Mouse (Mus musculus) forebrain, postnatal 0 days (tissue): ENCODE measurements around the gene Bcor. TPM values are rescaled to one million over a fixed set of nuclear protein-coding genes. Genes with fewer than 3 reads are reported as not detected.

ENCODE experiments used
- ATAC-seq: fragments of 200-750 bp; cut with Nextera tagmentation; 2 replicates; pipeline ENCODE4 v1.8.0; 2017; ENCODE audit warnings: mild to moderate bottlenecking, moderate library complexity
- DNase-seq: peaks from one replicate; pipeline ENCODE4 v3.0.0-alpha.2; 2015
- H3K27ac ChIP-seq: fragments of 300-500 bp; sonication (generic); 2 replicates; pipeline ENCODE4 v1.5.1; 2014; ENCODE audit warnings: low read depth, mild to moderate bottlenecking, antibody characterized with exemption, low read length, moderate library complexity, mixed read lengths
- H3K27me3 ChIP-seq: fragments of 300-500 bp; sonication (generic); 2 replicates; pipeline ENCODE4 v1.6.1; 2014; ENCODE audit warnings: mild to moderate bottlenecking, low read length, mixed read lengths; ENCODE audit not compliant: insufficient read depth
- H3K36me3 ChIP-seq: fragments of 300-500 bp; sonication (generic); 2 replicates; pipeline ENCODE4 v1.6.1; 2014; ENCODE audit warnings: mild to moderate bottlenecking, moderate library complexity; ENCODE audit not compliant: insufficient read depth
- H3K4me1 ChIP-seq: fragments of 300-500 bp; sonication (generic); 2 replicates; pipeline ENCODE4 v1.6.1; 2014; ENCODE audit warnings: antibody characterized with exemption; ENCODE audit not compliant: insufficient read depth
- H3K4me2 ChIP-seq: fragments of 300-500 bp; sonication (generic); 2 replicates; pipeline ENCODE4 v1.6.1; 2014; ENCODE audit warnings: low read depth, mild to moderate bottlenecking, moderate library complexity
- H3K4me3 ChIP-seq: fragments of 300-500 bp; sonication (generic); 2 replicates; pipeline ENCODE4 v1.5.1; 2014; ENCODE audit warnings: low read depth, low read length, mixed read lengths
- H3K9ac ChIP-seq: fragments of 300-500 bp; sonication (generic); 2 replicates; pipeline ENCODE4 v1.6.1; 2014; ENCODE audit warnings: mild to moderate bottlenecking
- H3K9me3 ChIP-seq: fragments of 300-500 bp; sonication (generic); 2 replicates; pipeline ENCODE4 v1.6.1; 2016; ENCODE audit warnings: low read length
- CTCF ChIP-seq: sonication (generic); IDR thresholded peaks from 2 replicates; pipeline ENCODE4 v1.5.1; 2016; ENCODE audit warnings: antibody characterized with exemption, control low read depth, low read depth
- WGBS: fragments of 180-500 bp; shearing (Covaris S2); extraction: QIAGEN DNeasy Blood & Tissue Kit; methylation state at CpG from one replicate; pipeline ENCODE4 v1.1.7; 2014; 5-methylcytosine and 5-hydroxymethylcytosine counted together
- polyA plus RNA-seq: library from polyadenylated mRNA; unstranded; fragments of >200 nt; fragmentation: Nextera tagmentation; extraction: Ambion mirVana; gene quantifications from 2 replicates; pipeline ENCODE4 v1.2.1, GENCODE M21; 2015
- total RNA-seq: library from RNA; depleted of rRNA; stranded (reverse); fragments of >200 nt; gene quantifications from 2 replicates; pipeline ENCODE4 v1.2.3, GENCODE M21; 2014

Gene Bcor
- total and polyA plus RNA-seq, 2 experiments from 2014 or later = 10.5 to 32.1 TPM

DNA sequence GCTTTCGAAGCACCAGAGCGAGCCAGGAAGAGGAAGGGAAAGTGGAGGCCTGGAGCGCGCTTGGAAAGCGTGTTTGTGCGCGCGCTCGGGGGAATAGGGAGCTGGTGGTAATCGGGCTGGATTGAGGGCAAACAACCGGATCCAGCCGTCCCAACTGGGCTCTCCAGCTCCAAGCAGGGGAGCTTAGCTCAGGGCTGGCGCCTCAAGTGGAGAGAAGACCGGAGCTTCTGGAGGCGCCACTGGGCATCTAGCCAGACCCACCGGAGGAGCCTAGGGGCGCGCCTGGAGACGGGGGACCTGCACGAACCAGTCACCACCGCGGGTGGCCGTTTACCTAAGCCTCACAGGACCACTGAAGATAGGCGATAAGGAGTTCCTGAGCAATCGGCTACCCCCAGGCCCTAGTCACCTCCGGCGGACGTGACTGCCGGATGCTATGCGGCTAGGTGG is 4.3 kb downstream of the Bcor start:
- ATAC-seq (0 out of 2 replicates have a peak, but pooled peaks have one; percentile 2), DNase-seq (peak; percentile 56)
- WGBS = 16% methylated on average over 30 of the region's 30 CpGs
- Histone ChIP-seq H3K27me3 (no peaks in the 10 kb centered on the region), H3K4me1 (no peaks in the 10 kb centered on the region), H3K27ac (no peak overlapping the region), H3K9me3 (no peaks in the 10 kb centered on the region), H3K4me3 (peak overlapping the region; percentile 27), H3K4me2 (peak overlapping the region; percentile 48), H3K36me3 (no peaks in the 10 kb centered on the region), H3K9ac (peak overlapping the region; percentile 31; the same call in 1 of the 2 replicates)
- TF ChIP-seq CTCF = peak; percentile 33

- H3K36me3 ChIP-seq = no peaks in the 10 kb centered on the region
- 29% methylated on average over 30 of the region's 30 CpGs for WGBS
- peak overlapping the region; percentile 48 for H3K4me2 ChIP-seq
- H3K27ac ChIP-seq = no peak overlapping the region
- ATAC-seq (no peak), DNase-seq (no peak)
- TF ChIP-seq CTCF = no peak
- H3K4me3 ChIP-seq = peak overlapping the region; percentile 27
- no peaks in the 10 kb centered on the region for H3K27me3 ChIP-seq
- no peaks in the 10 kb centered on the region for H3K4me1 ChIP-seq
- H3K9me3 ChIP-seq = no peaks in the 10 kb centered on the region
- H3K9ac ChIP-seq = peak overlapping the region; percentile 31; the same call in 1 of the 2 replicates
Observed at GRCm38 (mm10) chrX:12155068-12155840, 4.9 kb downstream of the Bcor start.

- WGBS = 24% methylated on average over 31 of the region's 31 CpGs
Observed at GRCm38 (mm10) chrX:12153141-12154095, 6.7 kb downstream of the Bcor start.

GRCm38 (mm10) chrX:12151996-12152904 is 7.9 kb downstream of the Bcor start:
- no peaks in the 10 kb centered on the region for H3K9me3 ChIP-seq
- 30% methylated on average over 42 of the region's 42 CpGs for WGBS
- no peaks in the 10 kb centered on the region for H3K36me3 ChIP-seq
- H3K27ac ChIP-seq = no peak overlapping the region
- H3K4me2 ChIP-seq = peak overlapping the region; percentile 50
- H3K4me3 ChIP-seq = peak overlapping the region; percentile 34
- no peak for ATAC-seq
- DNase-seq = no peak
- H3K4me1 ChIP-seq = no peaks in the 10 kb centered on the region
- no peak for TF ChIP-seq CTCF
- H3K9ac ChIP-seq = 0 out of 2 replicates have a peak overlapping the region, but pooled peaks have one; percentile 43
- no peaks in the 10 kb centered on the region for H3K27me3 ChIP-seq

More at GRCm38 (mm10) chrX:12153141-12154095, 6.7 kb downstream of the Bcor start:
- no peak overlapping the region for H3K9ac ChIP-seq
- DNase-seq (no peak), ATAC-seq (no peak)
- H3K4me3 ChIP-seq = no peak overlapping the region
- no peak overlapping the region for H3K27ac ChIP-seq
- no peak overlapping the region for H3K4me2 ChIP-seq
- no peaks in the 10 kb centered on the region for H3K27me3 ChIP-seq
- H3K36me3 ChIP-seq = no peaks in the 10 kb centered on the region
- TF ChIP-seq CTCF = peak; percentile 29
- H3K4me1 ChIP-seq = no peaks in the 10 kb centered on the region
- no peaks in the 10 kb centered on the region for H3K9me3 ChIP-seq

- ATAC-seq (peak; percentile 84), DNase-seq (peak; percentile 81)
- peak overlapping the region; percentile 43 for H3K9ac ChIP-seq
- no peak for TF ChIP-seq CTCF
- H3K4me2 ChIP-seq = peak overlapping the region; percentile 50
- peak overlapping the region; percentile 34 for H3K4me3 ChIP-seq
- H3K9me3 ChIP-seq = no peaks in the 10 kb centered on the region
- no peak overlapping the region for H3K27ac ChIP-seq
- no peaks in the 10 kb centered on the region for H3K36me3 ChIP-seq
- WGBS = 5% methylated on average over 43 of the region's 43 CpGs
- H3K4me1 ChIP-seq = no peaks in the 10 kb centered on the region
- H3K27me3 ChIP-seq = no peaks in the 10 kb centered on the region
Observed at GRCm38 (mm10) chrX:12151269-12151995, 8.7 kb downstream of the Bcor start.

GRCm38 (mm10) chrX:12150425-12150824 is 9.7 kb downstream of the Bcor start:
- ATAC-seq = no peak

More at GRCm38 (mm10) chrX:12150425-12150824, 9.7 kb downstream of the Bcor start:
- DNase-seq = no peak
- no peak overlapping the region for H3K4me3 ChIP-seq
- H3K27ac ChIP-seq = no peak overlapping the region
- 32% methylated on average over 7 of the region's 7 CpGs for WGBS
- H3K27me3 ChIP-seq = no peaks in the 10 kb centered on the region
- H3K9me3 ChIP-seq = no peaks in the 10 kb centered on the region
- H3K4me2 ChIP-seq = no peak overlapping the region; the same call in 1 of the 2 replicates
- no peaks in the 10 kb centered on the region for H3K4me1 ChIP-seq
- no peak for TF ChIP-seq CTCF
- no peaks in the 10 kb centered on the region for H3K36me3 ChIP-seq
- H3K9ac ChIP-seq = no peak overlapping the region
